Mouse (Mus musculus): Measurements from ENCODE around the gene Tbxas1.

Tbxas1 gene

GRCm38 (mm10) chr6:38875258-38876070 lies at the start of gene Tbxas1:
Tbxas1 (plus strand) TSS chr6:38875404.
- DNase-seq (ENCODE audit: low spot score) = no peak

GRCm38 (mm10) chr6:38825886-38826285 lies 49.3 kb upstream of the Tbxas1 start:
- no peak for DNase-seq (ENCODE audit: low spot score)

DNA sequence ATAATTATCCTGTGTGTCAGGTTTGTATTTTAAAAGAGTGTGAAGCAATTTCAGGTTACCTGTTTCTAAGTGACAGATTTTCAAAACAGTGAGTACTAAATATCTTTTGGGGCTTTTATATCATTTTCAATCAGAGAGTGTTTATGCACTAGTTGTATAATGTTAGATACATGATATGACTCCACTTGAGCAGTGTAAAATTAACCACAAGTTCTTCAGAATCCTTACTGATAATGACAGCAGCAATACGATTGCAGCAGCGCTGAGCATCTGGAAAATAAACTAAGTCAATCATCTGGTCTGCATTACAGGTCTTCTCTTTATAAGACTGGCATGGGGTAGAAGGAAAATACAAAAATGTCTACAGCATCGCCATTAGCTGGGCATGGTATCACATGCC lies 48.3 kb upstream of the Tbxas1 start:
- DNase-seq (ENCODE audit: low spot score) = no peak

DNA sequence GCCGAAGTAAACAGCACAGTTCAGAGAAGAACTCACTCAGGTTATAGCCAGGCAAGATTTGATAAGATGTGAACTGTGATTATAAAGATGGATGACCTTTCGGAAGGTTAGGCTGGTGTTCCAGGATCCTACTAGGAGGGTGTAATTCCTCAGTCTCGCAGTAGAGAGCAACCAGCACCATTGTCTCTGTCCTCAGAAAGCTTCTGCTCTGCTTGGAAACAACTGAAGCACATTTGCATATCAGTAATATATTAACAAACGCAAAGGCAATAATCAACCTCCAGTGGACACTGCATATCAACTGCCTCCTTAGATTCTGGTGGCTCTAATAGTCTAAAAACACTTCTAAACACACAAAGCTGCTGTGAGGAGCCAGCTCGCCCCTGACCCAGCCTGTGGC lies 47.8 kb upstream of the Tbxas1 start:
- DNase-seq (ENCODE audit: low spot score) = no peak

DNA sequence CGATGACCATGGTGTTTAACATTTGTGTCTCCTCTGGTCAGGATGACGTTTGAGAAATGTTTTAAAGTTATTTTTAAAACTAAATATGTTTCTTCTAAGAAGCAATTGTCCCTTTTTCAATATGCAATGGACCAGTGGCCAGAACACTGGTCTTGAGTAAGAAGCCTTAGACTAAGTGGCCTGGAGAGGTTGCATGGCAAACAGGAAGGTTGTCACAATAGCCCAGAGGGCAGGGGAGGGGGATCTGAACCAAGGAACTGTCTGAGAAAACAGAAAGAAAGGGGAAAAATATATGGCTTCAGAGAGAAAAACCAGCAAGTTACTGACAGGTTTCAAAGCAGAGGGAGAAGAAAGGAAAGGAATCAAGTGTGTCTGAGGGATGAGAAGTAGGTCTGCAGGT lies 47.0 kb upstream of the Tbxas1 start:
- no peak for DNase-seq (ENCODE audit: low spot score)

- no peak for DNase-seq (ENCODE audit: low spot score)
These were observed 45.8 kb upstream of the Tbxas1 start for GRCm38 (mm10) chr6:38829452-38829851.

GRCm38 (mm10) chr6:38833721-38834120 lies 41.5 kb upstream of the Tbxas1 start:
- DNase-seq (ENCODE audit: low spot score) = no peak

GRCm38 (mm10) chr6:38834727-38835126 lies 40.5 kb upstream of the Tbxas1 start:
- DNase-seq (ENCODE audit: low spot score) = no peak

GRCm38 (mm10) chr6:38835217-38835616 lies 40.0 kb upstream of the Tbxas1 start:
- DNase-seq (ENCODE audit: low spot score) = no peak

DNA sequence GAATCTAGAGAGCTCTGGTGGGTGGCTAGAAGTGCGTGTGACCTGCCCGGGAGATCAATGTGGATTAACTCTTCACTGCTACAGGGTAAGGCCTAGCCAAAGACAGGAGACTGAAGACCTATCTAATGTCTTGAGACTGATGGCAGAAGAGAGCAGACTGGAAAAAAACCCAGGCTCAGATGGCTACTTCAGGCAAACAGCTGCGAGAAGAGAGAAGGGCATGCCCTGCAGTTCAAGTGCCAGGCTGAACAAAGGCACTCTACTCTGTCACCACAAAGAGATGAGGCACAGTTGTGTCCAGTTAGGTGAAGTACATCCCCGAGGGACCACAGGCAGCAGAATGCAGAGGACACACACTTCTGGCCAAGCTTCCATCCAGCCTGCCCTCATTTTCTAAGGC lies 37.1 kb upstream of the Tbxas1 start:
- DNase-seq (ENCODE audit: low spot score) = no peak

- DNase-seq (ENCODE audit: low spot score) = no peak
These were observed 35.3 kb upstream of the Tbxas1 start for GRCm38 (mm10) chr6:38839891-38840290.

DNA sequence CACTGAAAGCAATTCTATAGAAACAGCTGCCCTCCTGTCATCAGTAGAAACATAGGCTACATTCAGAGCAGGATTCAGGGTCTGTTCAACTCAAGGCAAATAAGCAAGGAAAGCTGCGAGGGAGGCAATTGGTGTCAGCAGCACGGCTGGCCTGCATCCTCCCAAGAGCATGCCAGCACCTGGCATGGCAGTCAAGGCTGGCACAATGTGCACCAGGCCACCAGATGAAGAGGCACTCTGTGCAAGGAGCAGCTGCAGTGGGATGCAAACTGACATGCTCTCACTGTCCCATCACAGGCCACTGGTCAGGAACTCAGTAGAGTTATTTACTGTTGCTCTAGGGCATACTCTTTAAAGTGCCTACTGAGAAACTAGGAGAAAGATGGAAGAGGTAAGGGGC lies 34.8 kb upstream of the Tbxas1 start:
- no peak for DNase-seq (ENCODE audit: low spot score)

DNA sequence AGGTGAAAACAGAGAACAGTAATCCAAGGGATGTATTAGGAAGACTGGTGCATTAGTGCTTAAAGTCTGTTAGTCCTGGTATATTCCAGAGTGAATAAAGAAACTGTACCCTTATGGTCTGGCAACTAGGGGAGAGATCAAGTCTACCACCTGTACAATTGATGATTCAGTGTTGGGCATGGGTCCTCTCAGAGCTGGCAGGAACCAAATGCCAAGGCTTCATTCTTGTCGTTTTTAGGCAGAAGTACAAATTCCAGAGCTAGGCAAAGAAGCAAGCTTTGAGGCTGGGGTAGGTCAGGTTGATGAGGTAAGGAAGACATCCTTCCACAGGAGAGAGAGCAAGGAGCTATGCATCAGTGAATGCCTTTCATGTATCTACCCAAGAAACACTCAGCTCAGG lies 34.4 kb upstream of the Tbxas1 start:
- no peak for DNase-seq (ENCODE audit: low spot score)

- no peak for DNase-seq (ENCODE audit: low spot score)
These were observed 33.7 kb upstream of the Tbxas1 start for GRCm38 (mm10) chr6:38841551-38841950.

- DNase-seq (ENCODE audit: low spot score) = no peak
These were observed 30.1 kb upstream of the Tbxas1 start for GRCm38 (mm10) chr6:38845117-38845516.

GRCm38 (mm10) chr6:38845876-38846275 lies 29.3 kb upstream of the Tbxas1 start:
- no peak for DNase-seq (ENCODE audit: low spot score)

DNA sequence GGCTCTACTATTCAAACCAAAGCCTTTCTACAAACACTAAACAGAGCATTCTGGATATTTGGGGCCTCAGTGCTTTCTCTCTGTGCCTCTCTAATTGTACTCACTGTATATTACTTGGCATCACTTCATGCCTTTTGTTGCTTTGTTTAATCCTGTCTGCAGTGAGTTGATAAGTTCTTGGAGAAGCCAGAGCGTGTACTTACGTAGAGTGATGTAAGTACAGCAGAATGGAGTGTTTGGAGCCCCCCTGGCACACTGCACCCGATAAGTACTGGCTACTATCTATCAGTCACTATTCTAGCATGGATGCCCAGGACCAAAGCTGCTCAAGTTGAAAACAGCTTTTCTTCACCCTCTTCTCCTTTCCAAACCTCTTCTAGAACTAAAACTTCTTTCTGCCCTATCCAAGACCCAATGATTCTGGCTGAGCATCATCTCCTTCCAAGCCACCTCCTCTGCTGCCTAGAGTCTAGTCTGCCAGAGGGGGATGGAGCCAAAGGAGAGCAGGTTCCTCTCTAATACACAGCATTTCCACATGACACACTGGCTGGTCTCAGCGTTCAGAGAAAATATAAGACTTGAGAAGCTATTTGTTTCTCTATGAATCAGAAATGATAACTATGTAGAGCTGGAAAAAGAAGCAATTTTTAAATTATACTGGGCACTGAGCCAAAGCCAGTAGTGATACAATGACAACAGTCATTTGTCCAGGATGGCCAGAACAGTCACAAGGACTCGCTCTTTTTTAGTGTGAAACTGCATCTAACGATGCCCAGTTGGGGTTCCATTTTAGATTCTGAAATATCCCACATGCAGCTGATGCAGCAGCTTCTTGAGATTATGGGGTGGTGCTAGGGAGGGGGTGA lies 28.6 kb upstream of the Tbxas1 start:
- DNase-seq (ENCODE audit: low spot score) = no peak

DNA sequence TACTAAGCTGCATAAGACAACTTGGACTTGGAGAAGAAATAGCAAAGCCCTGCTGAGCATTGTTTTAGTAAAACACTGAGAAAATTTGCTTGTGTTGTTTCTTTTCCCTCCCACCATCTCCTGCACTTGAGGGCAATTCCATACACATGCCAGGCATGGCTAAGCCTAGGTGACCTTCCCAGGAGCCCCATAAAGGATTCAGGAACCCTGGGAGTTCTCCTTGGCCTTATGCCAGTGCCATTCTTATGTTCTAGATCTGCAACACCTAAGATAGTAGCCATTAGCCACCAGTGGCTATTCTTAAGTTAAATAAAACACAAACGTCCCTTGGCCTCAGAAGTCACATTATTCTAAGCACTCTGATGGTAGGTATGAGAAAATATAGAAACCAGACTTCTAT lies 27.8 kb upstream of the Tbxas1 start:
- no peak for DNase-seq (ENCODE audit: low spot score)

DNA sequence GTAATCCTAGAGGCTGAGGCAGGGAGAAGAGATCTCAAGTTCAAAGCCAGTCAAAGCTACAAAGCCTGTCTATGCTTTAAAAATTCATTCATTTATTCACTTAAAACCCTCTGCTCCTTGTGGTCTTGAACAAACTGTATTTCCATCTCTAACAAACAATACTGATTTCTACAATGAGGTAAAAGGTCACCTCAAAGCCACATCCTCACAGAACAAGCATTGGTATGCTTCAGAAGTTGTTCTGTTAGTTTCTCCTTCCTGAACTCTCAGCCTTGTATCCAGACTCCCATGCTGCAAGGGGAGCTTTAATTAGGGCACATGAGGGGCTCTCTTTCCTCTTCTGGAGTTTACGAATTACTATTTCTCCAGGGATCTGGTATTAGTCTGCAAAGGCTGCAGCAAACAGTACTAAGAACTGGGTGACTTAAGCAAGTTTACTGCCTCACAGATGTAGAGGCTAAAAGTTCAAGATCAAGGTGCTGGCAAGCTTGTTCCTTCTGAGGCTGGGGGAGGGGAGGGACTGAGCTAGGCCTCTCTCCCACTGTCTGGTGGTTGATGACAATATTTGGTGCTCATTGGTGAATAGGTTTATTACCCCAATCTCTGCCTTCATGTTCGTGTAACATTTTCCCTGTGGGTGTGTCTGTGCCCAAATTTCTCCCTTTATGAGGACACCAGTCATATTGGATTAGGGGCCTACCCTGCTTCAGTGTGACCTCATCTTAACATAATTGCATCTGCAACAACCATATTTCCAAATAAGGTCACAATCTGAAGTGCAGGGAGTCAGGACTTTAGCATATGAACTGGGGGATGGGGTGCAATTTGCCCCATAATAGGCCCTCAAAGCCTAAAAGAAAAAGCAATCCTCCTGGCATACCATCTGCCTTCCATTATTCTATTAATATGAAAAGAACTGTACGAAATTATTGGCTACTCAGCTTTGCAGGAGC lies 27.0 kb upstream of the Tbxas1 start:
- no peak for DNase-seq (ENCODE audit: low spot score)

DNA sequence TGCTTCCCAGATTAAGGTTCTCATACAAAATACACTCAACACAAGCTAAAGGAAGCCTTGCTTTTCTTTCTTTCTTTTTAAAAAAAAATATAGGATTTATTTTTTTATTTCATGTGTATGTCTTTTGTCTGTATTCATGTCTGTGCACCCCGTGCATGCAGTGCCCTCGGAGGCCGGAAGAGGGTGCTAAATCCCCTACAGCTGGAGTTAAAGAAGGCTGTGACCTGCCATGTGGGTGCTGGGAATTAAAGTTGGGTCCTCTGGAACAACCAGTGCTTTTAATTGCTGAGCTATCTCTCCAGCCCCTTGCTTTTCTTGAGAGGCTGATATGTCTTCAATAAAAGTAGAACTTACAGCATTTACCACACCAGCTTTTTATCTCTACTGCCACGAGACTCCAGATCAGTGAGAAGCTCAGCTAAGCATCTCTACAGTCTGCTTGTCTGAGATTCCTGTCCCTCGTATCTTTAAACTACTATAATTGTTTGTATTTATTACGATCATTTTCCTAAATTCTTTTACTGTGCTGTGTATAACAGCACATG lies 24.4 kb upstream of the Tbxas1 start:
- DNase-seq (ENCODE audit: low spot score) = no peak

- no peak for DNase-seq (ENCODE audit: low spot score)
These were observed 23.5 kb upstream of the Tbxas1 start for GRCm38 (mm10) chr6:38851740-38852139.

- DNase-seq (ENCODE audit: low spot score) = no peak
These were observed 21.6 kb upstream of the Tbxas1 start for GRCm38 (mm10) chr6:38853561-38853992.

Data from layer of hippocampus, adult 9-10 months (tissue).